Mouse (Mus musculus): ENCODE results near the gene Ttc23. TPM values are rescaled to one million over a fixed set of nuclear protein-coding genes. Genes with fewer than 3 reads are reported as not detected.

Ttc23 gene
- polyA plus RNA-seq, 2 experiments from 2014 or later = 1.7 to 1.8 TPM

Other genes with a start within 250 kb of the Ttc23 start
- 10 to 100 TPM; 16.8 to 23.5 TPM for gene Lrrc28, start 2.1 kb upstream of the Ttc23 start, polyA plus RNA-seq (2017; shearing (Covaris generic))
- gene Synm, start 112.3 kb downstream of the Ttc23 start, polyA plus RNA-seq (2017; shearing (Covaris generic)) = not detected

Measured in CD4-positive, CD25-positive, alpha-beta regulatory T cell, adult 4 months (primary cell).